Mouse (Mus musculus) liver, adult (tissue): Measurements from ENCODE around the gene Ints11.

ENCODE experiments used
- GATA4 ChIP-seq: IDR thresholded peaks from 2 replicates; pipeline ENCODE4 v1.6.1; 2014; ENCODE audit warnings: mild to moderate bottlenecking, low read length; ENCODE audit not compliant: insufficient replicate concordance

Ints11 gene

GRCm38 (mm10) chr4:155894311-155894881, 25.1 kb downstream of the Ints11 start:
- no peak for TF ChIP-seq GATA4

- no peak for TF ChIP-seq GATA4
These were observed 25.9 kb downstream of the Ints11 start for GRCm38 (mm10) chr4:155895216-155895615.

GRCm38 (mm10) chr4:155895826-155896225, 26.5 kb downstream of the Ints11 start:
- no peak for TF ChIP-seq GATA4

- TF ChIP-seq GATA4: no peak
These were observed 27.1 kb downstream of the Ints11 start for GRCm38 (mm10) chr4:155896461-155896860.

GRCm38 (mm10) chr4:155898318-155898717, 29.0 kb downstream of the Ints11 start:
- no peak for TF ChIP-seq GATA4

- no peak for TF ChIP-seq GATA4
These were observed 30.0 kb downstream of the Ints11 start for GRCm38 (mm10) chr4:155899355-155899754.

- no peak for TF ChIP-seq GATA4
These were observed 31.9 kb downstream of the Ints11 start for GRCm38 (mm10) chr4:155901205-155901604.

GRCm38 (mm10) chr4:155903246-155903645, 33.9 kb downstream of the Ints11 start:
- TF ChIP-seq GATA4: no peak

GRCm38 (mm10) chr4:155904318-155905102, 35.2 kb downstream of the Ints11 start:
- no peak for TF ChIP-seq GATA4

- TF ChIP-seq GATA4: no peak
These were observed 36.3 kb downstream of the Ints11 start for GRCm38 (mm10) chr4:155905634-155906033.

- no peak for TF ChIP-seq GATA4
These were observed 36.8 kb downstream of the Ints11 start for GRCm38 (mm10) chr4:155906125-155906524.

- no peak for TF ChIP-seq GATA4
These were observed 37.7 kb downstream of the Ints11 start for GRCm38 (mm10) chr4:155907003-155907402.

- no peak for TF ChIP-seq GATA4
These were observed 38.9 kb downstream of the Ints11 start for GRCm38 (mm10) chr4:155908281-155908680.

GRCm38 (mm10) chr4:155908751-155909150, 39.4 kb downstream of the Ints11 start:
- no peak for TF ChIP-seq GATA4

GRCm38 (mm10) chr4:155932031-155932430, 62.7 kb downstream of the Ints11 start:
- no peak for TF ChIP-seq GATA4
